19 mouse cellular contexts compared by ENCODE assay signal in genomic region chrX:129701634-129702312, GRCm38 (mm10).
"Had no signal": no experiment of that assay in that cellular context is flagged by ENCODE, and none has a peak within 500 bp of the region (broad histone marks: within the 10 kb centered on the region; RNA-seq: fewer than 3 reads in every experiment).

No protein-coding gene starts in this region.

- H3K27ac ChIP-seq: kidney, embryonic 15.5 days; left cerebral cortex, adult 2 months; liver, embryonic 12.5 days; liver, embryonic 15.5 days; macrophage; midbrain, embryonic 10.5 days; midbrain, embryonic 15.5 days; neural tube, embryonic 12.5 days; stomach, embryonic 15.5 days had no signal

- H3K4me2 ChIP-seq: kidney, embryonic 15.5 days; liver, embryonic 12.5 days; liver, embryonic 15.5 days; midbrain, embryonic 15.5 days; neural tube, embryonic 12.5 days; stomach, embryonic 15.5 days had no signal

- H3K4me1 ChIP-seq: kidney, embryonic 15.5 days; liver, embryonic 12.5 days; liver, embryonic 15.5 days; midbrain, embryonic 10.5 days; midbrain, embryonic 15.5 days; neural tube, embryonic 12.5 days; stomach, embryonic 15.5 days had no signal

- H3K9ac ChIP-seq: kidney, embryonic 15.5 days; liver, embryonic 12.5 days; liver, embryonic 15.5 days; midbrain, embryonic 15.5 days; neural tube, embryonic 12.5 days; stomach, embryonic 15.5 days had no signal

- H3K9me3 ChIP-seq: kidney, embryonic 15.5 days; liver, embryonic 12.5 days; liver, embryonic 15.5 days; midbrain, embryonic 10.5 days; midbrain, embryonic 15.5 days; neural tube, embryonic 12.5 days; stomach, embryonic 15.5 days had no signal

- H3K36me3 ChIP-seq: kidney, embryonic 15.5 days; liver, embryonic 12.5 days; liver, embryonic 15.5 days; midbrain, embryonic 10.5 days; midbrain, embryonic 15.5 days; neural tube, embryonic 12.5 days; stomach, embryonic 15.5 days had no signal

- H3K4me3 ChIP-seq: kidney, embryonic 15.5 days; left cerebral cortex, adult 2 months; liver, embryonic 12.5 days; liver, embryonic 15.5 days; midbrain, embryonic 10.5 days; midbrain, embryonic 15.5 days; neural tube, embryonic 12.5 days; stomach, embryonic 15.5 days had no signal

- H3K27me3 ChIP-seq: kidney, embryonic 15.5 days; liver, embryonic 12.5 days; liver, embryonic 15.5 days; midbrain, embryonic 15.5 days; neural tube, embryonic 12.5 days; stomach, embryonic 15.5 days had no signal

- ATAC-seq: hindbrain, embryonic 16.5 days; intestine, embryonic 16.5 days; liver, embryonic 12.5 days; midbrain, embryonic 15.5 days had no signal

- DNase-seq: kidney, adult 8-10 months; kidney, postnatal 36 days; layer of hippocampus, postnatal 36 days; lung, adult 2 months; retina, postnatal 1 day; right cerebral cortex, postnatal 25 days; spleen, adult 18-20 months; thymus, postnatal 25 days had no signal
